Mouse (Mus musculus) 3T3-L1 (cell line): ENCODE measurements around the gene Zfp112.
"Not testable (repeated sequence)": the region's sequence is repeated elsewhere in the genome, so short reads cannot be mapped to it uniquely, and the experiment has no call there.

Experiments
- DNase-seq: peaks from one replicate; pipeline ENCODE4 v3.0.0-alpha.2; 2015; ENCODE audit warnings: low read depth, low spot score

Zfp112 gene

DNA sequence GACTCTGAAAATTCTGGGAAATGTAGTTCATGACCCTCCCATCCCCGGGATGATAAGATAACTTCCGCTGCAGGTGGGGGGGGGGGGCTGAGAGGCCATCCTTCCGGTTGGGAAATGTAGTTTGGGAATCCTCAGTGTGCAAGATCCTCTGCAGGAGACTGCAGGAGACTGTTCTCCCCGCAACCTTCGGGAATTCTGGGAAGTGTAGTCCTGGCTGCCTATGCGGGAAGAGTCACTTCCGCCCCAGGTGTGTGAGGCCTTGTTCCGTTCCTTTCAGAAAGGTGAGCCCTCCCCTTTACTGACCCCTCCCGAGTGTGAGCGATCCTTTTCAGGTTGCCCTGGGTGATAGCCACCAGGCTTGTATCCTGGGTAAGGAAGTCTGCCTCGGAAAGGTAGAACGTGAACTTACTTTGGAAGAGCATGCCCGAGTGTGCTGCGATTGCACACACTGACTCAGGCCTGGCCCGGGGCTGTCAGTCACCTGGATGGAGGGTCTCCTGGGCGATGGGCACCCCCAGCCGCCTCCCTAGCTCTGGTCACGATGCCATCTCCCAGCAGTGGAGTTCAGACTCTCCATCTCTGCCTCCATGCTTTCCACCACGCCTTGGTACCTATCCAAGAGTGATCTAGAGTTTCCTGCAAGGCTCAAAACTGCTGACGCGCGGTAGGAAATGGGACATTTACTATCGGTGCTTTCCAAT, at the start of gene Zfp112:
Zfp112 (plus strand) TSS at position 159 of the 701 bp plus-strand sequence.
- DNase-seq: peak; percentile 91

- not testable (repeated sequence) for DNase-seq
Observed at GRCm38 (mm10) chr7:24074424-24074823, 37.7 kb upstream of the Zfp112 start.

- DNase-seq: peak; percentile 97
Observed at GRCm38 (mm10) chr7:24081634-24082431, 30.3 kb upstream of the Zfp112 start, which contains the start of gene Zfp180. Zfp180 (plus strand) TSS chr7:24081924.

DNA sequence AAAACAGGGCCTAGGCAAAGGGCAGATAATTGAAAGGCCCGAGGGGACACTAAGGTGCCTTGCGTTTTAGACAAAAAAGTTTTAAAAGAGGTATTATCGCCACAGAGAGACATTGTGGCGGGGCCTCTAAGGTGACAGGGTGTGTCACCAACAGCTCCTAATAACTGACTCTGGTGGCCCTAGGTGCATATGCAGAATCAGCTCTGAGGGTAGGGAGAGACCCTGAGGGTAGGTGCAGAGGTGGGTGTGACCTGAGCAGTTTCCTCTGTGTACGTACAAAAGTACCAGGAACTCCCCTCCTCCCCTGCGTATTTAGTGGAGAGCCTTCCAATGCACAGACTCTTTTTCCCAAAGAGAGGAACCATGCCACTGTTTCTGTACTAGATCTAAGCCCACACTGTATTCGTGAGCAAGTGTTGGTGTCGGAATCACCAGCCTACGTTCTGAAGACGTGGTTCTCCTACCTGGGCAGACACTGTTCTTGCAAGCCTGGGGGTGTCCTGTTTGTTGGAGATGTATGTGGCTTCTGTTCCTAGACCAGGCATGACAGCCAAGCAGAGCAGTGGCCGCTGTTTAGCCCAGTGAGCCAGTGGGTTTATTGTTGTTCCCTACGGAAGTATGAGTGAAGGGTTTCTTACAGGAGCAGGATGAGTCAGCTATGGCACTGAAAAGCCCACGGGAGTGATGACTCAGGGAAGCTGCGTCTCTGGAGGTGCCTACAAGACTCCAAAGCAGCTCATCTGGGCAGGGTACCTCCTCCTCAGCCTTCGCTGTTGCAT, 29.5 kb upstream of the Zfp112 start:
- peak; percentile 85 for DNase-seq

- DNase-seq: no peak
Observed at GRCm38 (mm10) chr7:24086871-24087270, 25.2 kb upstream of the Zfp112 start.

GRCm38 (mm10) chr7:24087485-24088125, 24.5 kb upstream of the Zfp112 start:
- no peak for DNase-seq

- DNase-seq: no peak
Observed at GRCm38 (mm10) chr7:24104403-24104802, 7.7 kb upstream of the Zfp112 start.

DNA sequence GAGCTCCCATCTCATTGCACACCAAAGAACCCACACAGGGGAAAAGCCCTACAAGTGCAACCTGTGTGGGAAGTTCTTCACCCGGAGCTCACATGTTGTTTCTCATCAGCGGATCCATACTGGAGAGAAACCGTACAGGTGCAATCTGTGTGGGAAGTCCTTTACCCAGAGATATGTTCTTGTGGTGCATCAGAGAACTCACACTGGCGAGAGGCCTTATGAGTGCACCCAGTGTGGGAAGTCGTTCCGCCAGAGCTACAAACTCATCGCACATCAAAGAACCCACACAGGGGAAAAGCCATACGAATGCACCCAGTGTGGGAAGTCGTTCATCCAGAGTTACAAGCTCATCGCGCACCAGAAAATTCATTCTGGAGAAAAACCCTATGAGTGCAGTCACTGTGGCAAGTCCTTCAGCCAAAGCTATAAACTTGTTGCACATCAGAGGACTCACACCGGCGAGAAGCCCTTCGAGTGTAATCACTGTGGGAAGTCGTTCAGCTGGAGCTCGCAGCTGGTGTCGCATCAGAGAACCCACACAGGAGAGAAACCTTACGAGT, 6.9 kb upstream of the Zfp112 start:
- no peak for DNase-seq

GRCm38 (mm10) chr7:24110839-24111238, 1.3 kb upstream of the Zfp112 start:
- DNase-seq: no peak

DNA sequence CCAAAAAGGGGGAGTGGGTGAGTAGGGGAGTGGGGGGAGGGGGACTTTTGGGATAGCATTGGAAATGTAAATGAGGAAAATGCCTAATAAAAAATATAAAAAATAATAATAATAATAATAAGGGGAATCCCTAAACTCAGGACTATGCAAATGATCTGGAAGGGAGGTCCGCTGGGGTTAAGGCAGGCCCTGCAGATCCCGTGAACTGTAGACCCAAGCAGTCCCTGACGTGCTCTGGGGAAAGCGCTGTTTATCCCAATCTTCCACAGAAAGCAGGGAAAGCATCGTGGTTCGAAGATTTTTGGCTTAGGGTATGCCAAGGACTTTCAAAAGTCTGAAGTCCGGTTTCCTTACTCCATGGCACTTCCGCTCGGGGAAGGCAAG, 350 bp upstream of the Zfp112 start:
- DNase-seq: no peak

- peak; percentile 79 for DNase-seq
Observed at GRCm38 (mm10) chr7:24113001-24113400, 887 bp downstream of the Zfp112 start.

GRCm38 (mm10) chr7:24116655-24117054, 4.5 kb downstream of the Zfp112 start:
- no peak for DNase-seq

DNA sequence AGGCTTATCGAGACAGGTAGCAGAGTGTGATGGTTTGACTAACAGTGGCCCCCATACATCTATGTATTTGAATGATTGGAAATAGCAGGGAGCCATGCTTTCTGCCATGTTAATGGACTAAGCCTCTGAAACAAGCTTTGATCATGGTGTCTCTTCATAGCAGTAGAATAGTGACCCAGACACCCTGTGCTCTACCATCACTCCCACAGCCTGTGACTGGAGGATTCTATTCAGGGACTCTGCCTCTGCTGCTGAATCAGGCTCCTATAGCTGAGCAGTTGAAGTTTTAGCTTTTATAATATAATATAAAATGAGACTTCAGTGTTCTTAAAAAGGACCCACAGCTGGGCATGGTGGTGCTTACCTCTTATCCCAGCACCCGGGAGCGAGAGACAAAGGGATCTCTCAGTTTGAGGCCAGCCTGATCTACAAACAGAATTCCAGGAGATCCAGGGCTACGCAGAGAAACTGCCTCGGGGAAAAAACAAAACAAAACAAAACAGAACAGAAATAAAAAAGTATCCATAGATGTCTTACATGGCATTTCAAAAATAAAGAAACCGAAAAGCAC, 21.4 kb downstream of the Zfp112 start:
- DNase-seq: no peak

GRCm38 (mm10) chr7:24133996-24134828, 22.1 kb downstream of the Zfp112 start, which contains the start of gene Zfp235:
Zfp235 (plus strand) TSS chr7:24134169.
- peak; percentile 84 for DNase-seq

DNA sequence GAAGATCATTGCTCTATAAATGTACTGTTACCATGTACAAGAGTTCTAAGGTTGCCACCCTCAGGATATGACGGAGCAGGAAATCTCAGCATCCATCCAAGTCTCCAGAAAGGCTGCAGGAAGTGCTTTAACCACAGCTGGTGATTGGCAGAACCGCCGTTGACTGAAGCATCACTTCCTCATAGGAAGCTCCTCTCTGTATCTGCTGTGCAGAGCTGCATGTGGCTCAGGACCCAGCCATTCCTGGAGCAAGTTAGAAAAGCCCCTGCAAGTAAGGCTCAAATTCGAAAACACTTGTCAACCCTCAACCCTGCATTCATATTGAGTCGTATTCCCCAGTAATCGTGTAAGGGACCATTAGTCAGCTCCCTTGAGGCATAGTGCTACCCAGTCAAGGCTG, 30.5 kb downstream of the Zfp112 start:
- DNase-seq: no peak

DNA sequence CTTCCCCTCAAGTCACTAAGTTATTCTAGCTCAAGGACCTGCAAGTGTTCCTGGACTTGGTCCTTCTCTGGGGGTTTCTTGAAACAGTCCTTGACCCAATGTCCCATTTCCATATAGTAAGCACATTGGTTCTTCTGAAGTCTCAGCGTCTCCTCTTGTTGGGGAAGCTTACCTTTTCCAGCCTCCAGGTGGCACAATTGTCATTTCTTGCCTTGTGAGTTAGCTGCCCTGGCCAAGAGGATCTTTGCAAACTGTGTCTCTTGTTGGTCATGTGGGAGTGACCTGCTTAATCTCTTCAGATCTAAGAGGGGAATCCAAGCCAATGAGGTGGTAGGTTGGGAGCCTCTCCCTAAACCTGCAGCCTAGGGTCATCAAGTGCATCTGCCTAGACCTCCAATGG, 41.2 kb downstream of the Zfp112 start:
- DNase-seq: peak; percentile 58

DNA sequence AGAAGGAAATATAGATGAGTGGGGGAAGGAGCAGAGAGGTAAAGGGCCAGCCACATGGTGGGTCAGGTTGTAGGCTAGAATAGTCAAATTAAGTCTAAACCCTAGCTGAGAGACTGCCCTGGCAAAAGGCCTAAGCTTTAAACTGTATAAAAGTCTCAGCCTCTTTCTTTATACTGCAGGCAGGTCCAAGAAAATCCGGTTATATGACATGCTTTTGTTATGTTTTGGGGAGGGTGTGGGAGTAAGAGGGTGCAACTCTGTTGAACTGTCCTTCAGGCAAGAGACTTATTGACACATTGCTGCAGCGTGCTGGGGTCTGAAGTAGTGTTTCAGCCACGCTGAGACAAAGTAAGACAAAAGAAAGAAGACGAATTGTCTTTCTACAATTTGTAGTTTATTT, 60.1 kb downstream of the Zfp112 start:
- no peak for DNase-seq

DNA sequence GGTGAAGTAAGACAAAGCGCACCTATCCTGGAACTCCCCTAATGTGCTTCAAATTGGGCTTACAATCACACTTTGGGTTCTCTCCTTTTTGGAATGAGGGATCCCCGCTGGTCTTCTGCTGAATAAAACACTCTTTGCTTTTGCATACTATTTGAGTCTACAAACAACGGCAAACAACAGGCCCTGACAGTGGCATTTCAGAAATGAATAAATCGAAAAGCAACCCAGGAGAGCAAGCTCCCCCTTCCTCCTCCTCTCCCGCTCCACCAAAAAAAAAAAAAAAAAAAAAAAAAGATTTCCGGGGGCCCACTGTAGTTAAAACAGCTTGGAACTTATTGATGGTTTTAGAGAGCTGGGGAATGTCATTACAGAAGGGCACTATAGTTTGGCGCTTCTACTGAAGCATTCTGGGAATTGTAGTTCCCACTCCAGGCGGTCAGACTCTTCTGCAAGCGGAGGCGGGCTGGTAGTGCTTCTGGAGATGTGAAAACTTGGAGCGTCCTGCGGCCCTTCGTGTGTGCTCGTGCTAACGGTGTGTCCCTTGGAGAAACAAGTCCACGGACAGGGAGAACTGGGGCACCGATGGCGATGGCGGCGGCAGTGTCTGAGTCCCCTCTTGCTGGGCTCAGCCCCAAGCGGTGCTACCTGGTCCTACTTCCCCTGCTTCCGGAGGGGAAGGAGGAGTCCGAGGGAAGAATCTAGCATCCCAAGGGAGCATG, 62.7 kb downstream of the Zfp112 start, which contains the start of gene Zfp114:
Zfp114 (plus strand) TSS at position 443 of the 719 bp plus-strand sequence.
- DNase-seq: peak; percentile 77

GRCm38 (mm10) chr7:24175337-24175711, 63.2 kb downstream of the Zfp112 start:
- DNase-seq: no peak
